Mouse (Mus musculus): Measurements from ENCODE around the gene Adra1d. TPM values are rescaled to one million over a fixed set of nuclear protein-coding genes. Genes with fewer than 3 reads are reported as not detected.

Adra1d gene
- total and polyA plus RNA-seq, 3 experiments, result 26.1 to 50.8 (median 30.8) TPM

- DNase-seq, result no peak
Measured at GRCm38 (mm10) chr2:131496125-131496820, 65.8 kb downstream of the Adra1d start.

Other genes with a start within 250 kb of the Adra1d start
- gene Rnf24, start 209.4 kb downstream of the Adra1d start, total RNA-seq (2021), result 10 to 100 TPM in 1 of 2 experiments, 1 to 10 TPM in 1; 8.6 to 13.0 TPM
- 2.4 and 2.5 TPM in 2 replicates for gene Rnf24, start 209.4 kb downstream of the Adra1d start, polyA plus RNA-seq (2012; rRNA removed)
- gene Smox, start 70.8 kb downstream of the Adra1d start, total RNA-seq (2021), result 10 to 100 TPM; 24.3 to 33.1 TPM
- gene Smox, start 70.8 kb downstream of the Adra1d start, polyA plus RNA-seq (2012; rRNA removed), result 29.3 and 37.6 TPM in 2 replicates

Measured in adrenal gland, adult 2 months (tissue).